Mouse (Mus musculus): ENCODE results near the gene Tmem184a. TPM values are rescaled to one million over a fixed set of nuclear protein-coding genes. Genes with fewer than 3 reads are reported as not detected.

The Tmem184a gene
- polyA plus RNA-seq (2015; fragmentation: Nextera tagmentation; extraction: Ambion mirVana) = 61.7 and 63.4 TPM in 2 replicates

DNA sequence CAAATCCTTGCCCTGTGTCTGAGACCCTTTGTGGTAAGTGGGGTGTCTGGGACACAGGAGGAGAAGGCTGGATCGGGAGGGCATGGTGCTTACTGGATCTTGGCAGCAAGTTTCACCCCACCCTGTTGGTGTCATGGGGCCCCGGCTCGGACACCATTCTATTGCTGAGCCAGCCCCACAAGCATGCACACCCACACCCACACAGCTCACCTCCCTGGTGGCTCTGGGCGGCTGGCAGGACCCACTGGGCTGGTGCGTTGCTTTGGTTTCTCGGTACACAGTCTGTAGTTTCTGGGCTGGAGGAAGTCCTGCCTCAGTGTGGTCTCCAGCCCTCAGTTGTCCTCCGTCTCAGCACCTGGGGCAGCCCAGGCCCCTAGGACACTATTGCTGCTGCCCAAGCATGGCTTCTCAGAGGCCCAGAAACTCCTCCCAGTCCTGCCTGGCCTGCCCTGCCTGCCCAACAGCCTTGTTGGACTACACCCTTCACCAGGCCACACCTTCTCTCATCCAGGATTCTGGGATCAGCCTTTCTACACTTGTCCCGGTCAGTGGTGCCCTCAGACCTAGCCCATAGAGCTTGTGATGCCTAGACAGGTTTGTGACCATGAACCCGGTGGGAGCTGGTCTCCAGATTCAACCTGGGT, at the start of gene Tmem184a:
Tmem184a (minus strand) TSS at position 380 of the 644 bp plus-strand sequence.

DNA sequence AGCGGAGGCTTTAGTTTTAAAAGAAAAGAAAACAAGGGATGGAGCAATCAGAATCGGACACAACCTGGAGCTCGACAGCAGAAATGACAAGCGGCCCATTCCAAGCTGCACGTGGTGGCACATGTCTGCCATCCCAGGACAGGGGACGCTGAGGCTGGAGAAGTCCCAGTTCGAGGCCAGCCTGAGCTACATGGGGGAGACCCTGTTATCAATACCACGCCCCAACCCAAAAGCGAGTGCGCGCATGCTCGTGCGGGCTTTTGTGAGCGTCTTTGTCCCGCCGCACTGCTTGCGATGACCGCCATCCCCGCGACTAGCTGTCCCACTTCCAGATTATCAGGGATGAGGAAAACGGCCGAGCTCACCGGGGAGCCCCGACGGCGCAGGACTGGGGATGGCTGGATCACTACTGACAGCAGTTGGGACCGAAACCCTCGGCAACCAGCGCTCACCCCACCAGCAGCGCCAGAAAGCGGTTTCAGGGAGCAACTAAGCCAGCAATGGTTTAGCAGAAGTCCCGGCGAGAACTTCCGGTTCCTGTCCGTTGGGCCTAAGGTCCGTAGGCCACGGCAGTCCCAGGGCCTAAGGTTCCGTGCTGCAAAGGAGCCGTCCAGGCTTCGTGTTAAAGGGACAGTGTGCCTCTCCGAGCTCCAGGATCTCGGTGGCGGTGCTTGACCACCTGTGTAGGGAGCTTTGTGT, 6.8 kb upstream of the Tmem184a start, which contains the start of the genes Gm26938 and Psmg3:
Gm26938 (minus strand) TSS at position 51 of the 699 bp plus-strand sequence.
Psmg3 (minus strand) TSS at position 529 of the 699 bp plus-strand sequence.

DNA sequence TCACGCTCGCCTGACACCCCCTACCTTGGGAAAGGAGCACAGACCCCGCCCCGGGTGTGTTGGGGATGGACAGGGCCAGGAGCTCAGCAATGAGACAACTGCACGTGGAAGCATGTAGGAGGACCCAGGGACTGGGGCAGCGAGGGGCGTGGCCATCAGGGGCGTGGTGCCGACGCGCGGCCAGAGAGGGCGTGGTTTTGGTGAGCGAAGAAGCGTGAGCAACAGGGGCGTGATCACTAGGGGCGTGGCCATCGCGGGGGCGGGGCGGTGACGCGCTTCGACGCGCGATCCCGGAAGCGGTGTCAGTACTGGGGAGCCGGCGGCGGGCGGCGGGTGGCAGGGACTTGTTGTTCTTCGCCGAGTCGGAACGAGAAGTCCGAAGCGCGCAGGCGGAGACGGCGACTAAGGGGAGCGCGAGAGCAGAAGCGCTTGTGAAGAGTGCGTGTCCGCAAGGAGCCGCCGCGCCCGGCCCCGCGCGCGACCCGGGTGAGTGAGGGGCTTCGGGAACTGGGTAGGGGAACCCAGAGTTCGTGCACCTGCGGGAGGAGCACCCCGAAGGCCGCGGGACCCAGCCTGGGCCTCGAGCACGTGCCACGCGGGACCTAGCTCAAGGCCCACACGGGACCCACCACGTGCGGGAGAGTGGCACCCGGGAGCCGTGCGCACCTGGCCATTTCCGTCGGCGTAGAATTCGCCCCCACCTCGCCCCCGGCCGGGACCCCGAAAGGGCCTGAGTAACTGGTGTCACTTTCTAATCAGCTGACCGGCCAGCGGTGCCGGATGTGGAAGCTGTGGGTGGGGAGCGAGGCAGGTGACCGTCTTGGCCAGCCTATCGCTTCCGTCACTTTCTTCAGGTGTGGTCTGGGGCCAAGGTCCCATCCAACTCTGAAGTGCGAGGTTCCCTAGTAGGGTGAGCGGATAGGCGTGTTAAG, 28.2 kb downstream of the Tmem184a start, which contains the start of gene Mafk:
Mafk (plus strand) TSS at position 287 of the 932 bp plus-strand sequence.

DNA sequence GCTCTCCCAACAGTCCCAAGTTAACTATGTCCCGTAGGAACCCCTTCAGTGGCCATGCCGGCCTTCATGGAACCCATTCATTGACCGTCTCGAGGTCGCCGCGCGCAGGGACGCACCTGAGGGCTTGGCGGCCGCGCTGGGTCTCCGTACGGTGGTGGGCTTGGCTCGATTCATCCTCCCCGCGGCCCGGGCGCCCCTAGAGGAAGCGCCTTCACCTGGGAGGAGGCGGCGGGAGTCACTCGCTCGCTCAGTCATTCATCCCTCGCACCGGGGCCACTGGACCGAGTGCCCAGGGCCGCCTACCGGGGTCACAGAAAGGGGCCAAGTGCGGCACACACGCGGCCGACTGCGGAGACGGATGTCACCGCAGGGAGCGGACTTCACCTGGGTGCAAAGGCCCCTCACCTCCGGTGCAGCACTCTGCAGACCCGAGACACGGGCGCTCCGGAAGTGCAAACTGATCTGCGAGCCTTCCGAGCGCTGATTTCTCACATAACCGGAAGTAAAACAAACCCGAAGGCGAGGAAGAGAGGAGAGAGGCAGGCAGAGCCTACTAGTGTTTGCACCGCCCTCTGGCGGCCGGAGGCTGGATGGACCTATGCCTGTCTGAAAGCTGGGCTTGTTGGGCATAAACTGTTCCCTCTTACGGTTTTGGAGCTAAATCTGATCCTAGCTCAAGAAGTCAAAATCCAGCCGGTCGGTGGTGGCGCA, 44.3 kb downstream of the Tmem184a start, which contains the start of gene Ints1:
Ints1 (minus strand) TSS at position 459 of the 711 bp plus-strand sequence.

Small RNA genes within 50 kb of the gene (microRNA-seq; reads per million reads assigned to microRNA genes)
- gene Mir7037 = not detected

Other genes with a start within 250 kb of the Tmem184a start
- 5.1 and 6.8 TPM in 2 replicates for gene Micall2, start 83.6 kb downstream of the Tmem184a start, polyA plus RNA-seq (2015; fragmentation: Nextera tagmentation; extraction: Ambion mirVana)
- gene Ints1, start 44.2 kb downstream of the Tmem184a start, polyA plus RNA-seq (2015; fragmentation: Nextera tagmentation; extraction: Ambion mirVana) = 9.9 and 10.1 TPM in 2 replicates
- gene Mafk, start 28.4 kb downstream of the Tmem184a start, polyA plus RNA-seq (2015; fragmentation: Nextera tagmentation; extraction: Ambion mirVana) = 56.8 and 71.8 TPM in 2 replicates
- not detected in 2 replicates for gene Gm26938, start 6.5 kb upstream of the Tmem184a start, polyA plus RNA-seq (2015; fragmentation: Nextera tagmentation; extraction: Ambion mirVana)
- 35.5 and 40.7 TPM in 2 replicates for gene Psmg3, start 7.0 kb upstream of the Tmem184a start, polyA plus RNA-seq (2015; fragmentation: Nextera tagmentation; extraction: Ambion mirVana)
- 0.37 and 0.73 TPM in 2 replicates for gene Elfn1, start 88.0 kb upstream of the Tmem184a start, polyA plus RNA-seq (2015; fragmentation: Nextera tagmentation; extraction: Ambion mirVana)

Data from urinary bladder, postnatal 0 days (tissue).